Mouse (Mus musculus) embryo, embryonic 10 days (tissue): ENCODE data around the gene Dpysl5.
A peak's percentile ranks its signal among the peaks of the same experiment; 100 is the strongest.

ENCODE experiments used
- DNase-seq: peaks from one replicate; pipeline ENCODE4 v3.0.0-alpha.2; 2015; ENCODE audit warnings: low spot score

Gene Dpysl5

GRCm38 (mm10) chr5:30709744-30710383 is 1.5 kb upstream of the Dpysl5 start:
- DNase-seq = peak; percentile 90

GRCm38 (mm10) chr5:30710486-30710885 is 878 bp upstream of the Dpysl5 start:
- no peak for DNase-seq

GRCm38 (mm10) chr5:30712002-30712390 is 632 bp downstream of the Dpysl5 start:
- no peak for DNase-seq

- DNase-seq = peak; percentile 69
Measured at GRCm38 (mm10) chr5:30712441-30713298, 1.3 kb downstream of the Dpysl5 start.

- peak; percentile 68 for DNase-seq
Measured at GRCm38 (mm10) chr5:30713299-30713675, 1.9 kb downstream of the Dpysl5 start.

- DNase-seq = no peak
Measured at GRCm38 (mm10) chr5:30713691-30714090, 2.3 kb downstream of the Dpysl5 start.

GRCm38 (mm10) chr5:30716311-30716710 is 4.9 kb downstream of the Dpysl5 start:
- no peak for DNase-seq

GRCm38 (mm10) chr5:30717506-30717905 is 6.1 kb downstream of the Dpysl5 start:
- DNase-seq = no peak

- DNase-seq = peak; percentile 56
Measured at GRCm38 (mm10) chr5:30717991-30718703, 6.8 kb downstream of the Dpysl5 start.

- DNase-seq = no peak
Measured at GRCm38 (mm10) chr5:30721935-30722334, 10.6 kb downstream of the Dpysl5 start.

- no peak for DNase-seq
Measured at GRCm38 (mm10) chr5:30726151-30726693, 14.9 kb downstream of the Dpysl5 start.

- no peak for DNase-seq
Measured at GRCm38 (mm10) chr5:30732511-30732910, 21.1 kb downstream of the Dpysl5 start.

GRCm38 (mm10) chr5:30734666-30735065 is 23.3 kb downstream of the Dpysl5 start:
- no peak for DNase-seq

- DNase-seq = no peak
Measured at GRCm38 (mm10) chr5:30738127-30738828, 26.9 kb downstream of the Dpysl5 start.

- no peak for DNase-seq
Measured at GRCm38 (mm10) chr5:30739595-30739994, 28.2 kb downstream of the Dpysl5 start.

- DNase-seq = no peak
Measured at GRCm38 (mm10) chr5:30749582-30750311, 38.4 kb downstream of the Dpysl5 start.

- DNase-seq = no peak
Measured at GRCm38 (mm10) chr5:30751071-30751470, 39.7 kb downstream of the Dpysl5 start.

GRCm38 (mm10) chr5:30753128-30753527 is 41.8 kb downstream of the Dpysl5 start:
- DNase-seq = no peak

GRCm38 (mm10) chr5:30755215-30755614 is 43.9 kb downstream of the Dpysl5 start:
- DNase-seq = no peak

- DNase-seq = peak; percentile 43
Measured at GRCm38 (mm10) chr5:30762815-30763510, 51.6 kb downstream of the Dpysl5 start.

GRCm38 (mm10) chr5:30763511-30763830 is 52.1 kb downstream of the Dpysl5 start:
- no peak for DNase-seq
